Mouse (Mus musculus) liver, adult 2 months (tissue): ENCODE measurements around the gene Ccdc57. TPM values are rescaled to one million over a fixed set of nuclear protein-coding genes. Genes with fewer than 3 reads are reported as not detected.
"Not testable (repeated sequence)": the region's sequence is repeated elsewhere in the genome, so short reads cannot be mapped to it uniquely, and the experiment has no call there.

Source experiments
- DNase-seq: peaks from one replicate; pipeline ENCODE4 v3.0.0-alpha.2; 2011; ENCODE audit warnings: low read depth, low spot score; ENCODE audit errors: extremely low read depth
- H3K27ac ChIP-seq: fragments of 200-500 bp; replicated peaks from 2 replicates; pipeline ENCODE4 v1.5.1; 2012; ENCODE audit warnings: low read depth, mild to moderate bottlenecking, control low read depth, inconsistent platforms, low read length; ENCODE audit not compliant: insufficient read depth
- H3K27me3 ChIP-seq: fragments of 200-500 bp; 2 replicates; pipeline ENCODE4 v1.6.1; 2012; ENCODE audit warnings: mild to moderate bottlenecking, moderate library complexity, low read length, inconsistent platforms; ENCODE audit not compliant: control insufficient read depth, insufficient read depth
- H3K36me3 ChIP-seq: fragments of 200-500 bp; 2 replicates; pipeline ENCODE4 v1.6.1; 2012; ENCODE audit warnings: low read length, inconsistent platforms; ENCODE audit not compliant: control insufficient read depth, insufficient read depth
- H3K4me1 ChIP-seq: fragments of 200-500 bp; 2 replicates; pipeline ENCODE4 v1.6.1; 2011; ENCODE audit warnings: low read length; ENCODE audit not compliant: control insufficient read depth, insufficient read depth
- H3K4me3 ChIP-seq: fragments of 200-500 bp; 2 replicates; pipeline ENCODE4 v1.5.1; 2011; ENCODE audit warnings: low read depth, mild to moderate bottlenecking, control low read depth, low read length, moderate library complexity; ENCODE audit not compliant: insufficient read depth
- H3K79me2 ChIP-seq: fragments of 200-500 bp; 2 replicates; pipeline ENCODE4 v1.6.1; 2012; ENCODE audit warnings: inconsistent platforms, mild to moderate bottlenecking, low read length, moderate library complexity; ENCODE audit not compliant: control insufficient read depth, insufficient read depth
- H3K9ac ChIP-seq: fragments of 200-500 bp; 2 replicates; pipeline ENCODE4 v1.6.1; 2012; ENCODE audit warnings: low read depth, mild to moderate bottlenecking, control low read depth, inconsistent platforms, low read length
- CTCF ChIP-seq: fragments of 200-500 bp; IDR thresholded peaks from 2 replicates; pipeline ENCODE4 v1.5.1; 2011; ENCODE audit warnings: low read depth, low read length, control low read depth
- POLR2A ChIP-seq: fragments of 200-500 bp; IDR thresholded peaks from 2 replicates; pipeline ENCODE4 v1.6.1; 2011; ENCODE audit warnings: low read length, control low read depth; ENCODE audit not compliant: insufficient read depth; ENCODE audit errors: extremely low read depth
- WGBS: fragments of 180-500 bp; shearing (Covaris S2); methylation state at CpG from one replicate; pipeline ENCODE4 v1.1.7; 2018; 5-methylcytosine and 5-hydroxymethylcytosine counted together
- polyA plus RNA-seq: library from polyadenylated mRNA; depleted of rRNA; stranded (reverse); fragments of >200 nt; gene quantifications from 2 replicates; pipeline ENCODE4 v1.2.3, GENCODE M21; 2012
- total RNA-seq: library from RNA; depleted of rRNA; stranded (reverse); fragments of >200 nt; gene quantifications from 2 replicates; pipeline ENCODE4 v1.2.3, GENCODE M21; 2014

The Ccdc57 gene
- total and polyA plus RNA-seq, 2 experiments: 1.1 to 2.3 TPM

GRCm38 (mm10) chr11:120792652-120793051, 140.0 kb downstream of the Ccdc57 start:
- no peak overlapping the region for H3K4me3 ChIP-seq
- no peak for TF ChIP-seq POLR2A
- peaks cover 35% of the 10 kb centered on the region for H3K36me3 ChIP-seq
- no peaks in the 10 kb centered on the region for H3K27me3 ChIP-seq
- H3K79me2 ChIP-seq: peaks cover 15% of the 10 kb centered on the region
- H3K4me1 ChIP-seq: peaks cover 9% of the 10 kb centered on the region
- H3K27ac ChIP-seq: no peak overlapping the region
- H3K9ac ChIP-seq: no peak overlapping the region
- DNase-seq: no peak
- WGBS: 96% methylated on average over 9 of the region's 9 CpGs

GRCm38 (mm10) chr11:120789810-120790209, 142.9 kb downstream of the Ccdc57 start:
- DNase-seq: peak; percentile 69
- Histone ChIP-seq H3K27ac (no peak overlapping the region), H3K9ac (no peak overlapping the region), H3K4me1 (peaks cover 7% of the 10 kb centered on the region), H3K79me2 (peaks cover 4% of the 10 kb centered on the region; the same call in 1 of the 2 replicates), H3K27me3 (no peaks in the 10 kb centered on the region), H3K4me3 (no peak overlapping the region), H3K36me3 (peaks cover 37% of the 10 kb centered on the region)
- TF ChIP-seq CTCF (no peak), POLR2A (no peak)
- 67% methylated on average over 3 of the region's 3 CpGs for WGBS

- Histone ChIP-seq H3K4me3 (no peak overlapping the region), H3K27me3 (no peaks in the 10 kb centered on the region), H3K9ac (no peak overlapping the region), H3K27ac (no peak overlapping the region), H3K79me2 (peaks cover 6% of the 10 kb centered on the region; the same call in 1 of the 2 replicates), H3K36me3 (peaks cover 37% of the 10 kb centered on the region), H3K4me1 (peaks cover 8% of the 10 kb centered on the region)
- 59% methylated on average over 4 of the region's 4 CpGs for WGBS
- TF ChIP-seq POLR2A: no peak
- TF ChIP-seq CTCF: no peak
- DNase-seq: no peak
Measured at GRCm38 (mm10) chr11:120789355-120789754, 143.3 kb downstream of the Ccdc57 start.

- not testable (repeated sequence) for H3K4me1 ChIP-seq, DNase-seq, H3K27me3 ChIP-seq, H3K27ac ChIP-seq, H3K9ac ChIP-seq, H3K4me3 ChIP-seq, H3K79me2 ChIP-seq
- WGBS: 92% methylated on average over 10 of the region's 10 CpGs
- H3K36me3 ChIP-seq: peaks cover 35% of the 10 kb centered on the region
Measured at GRCm38 (mm10) chr11:120788460-120788859, 144.2 kb downstream of the Ccdc57 start.

DNA sequence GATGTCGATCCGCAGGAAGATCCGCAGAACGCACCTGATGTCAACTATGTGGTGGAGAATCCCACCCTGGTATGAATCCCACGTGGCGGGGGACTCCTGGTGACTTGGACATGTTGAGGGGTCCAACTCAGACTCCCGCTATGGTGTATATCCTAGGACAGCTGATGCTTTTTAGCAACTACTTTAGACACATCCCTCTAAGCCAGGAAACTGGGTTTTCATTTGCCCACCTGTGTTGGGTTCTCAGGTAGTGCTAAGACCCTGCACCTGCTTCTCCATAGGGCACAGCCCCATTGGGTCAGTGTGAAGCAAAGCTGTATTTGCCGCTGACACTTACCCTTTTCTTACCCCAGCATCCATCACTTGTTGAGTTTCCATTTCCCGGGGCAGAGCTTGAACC, 147.5 kb downstream of the Ccdc57 start:
- 36% methylated on average over 9 of the region's 9 CpGs for WGBS
- Histone ChIP-seq H3K4me3 (0 out of 2 replicates have a peak overlapping the region, but pooled peaks have one; percentile 65), H3K9ac (peak overlapping the region; percentile 94), H3K27ac (no peak overlapping the region), H3K36me3 (peaks cover 12% of the 10 kb centered on the region; the same call in 1 of the 2 replicates), H3K27me3 (no peaks in the 10 kb centered on the region), H3K79me2 (peaks cover 4% of the 10 kb centered on the region; the same call in 1 of the 2 replicates), H3K4me1 (peaks cover 12% of the 10 kb centered on the region)
- TF ChIP-seq POLR2A: no peak
- TF ChIP-seq CTCF: no peak
- no peak for DNase-seq

DNA sequence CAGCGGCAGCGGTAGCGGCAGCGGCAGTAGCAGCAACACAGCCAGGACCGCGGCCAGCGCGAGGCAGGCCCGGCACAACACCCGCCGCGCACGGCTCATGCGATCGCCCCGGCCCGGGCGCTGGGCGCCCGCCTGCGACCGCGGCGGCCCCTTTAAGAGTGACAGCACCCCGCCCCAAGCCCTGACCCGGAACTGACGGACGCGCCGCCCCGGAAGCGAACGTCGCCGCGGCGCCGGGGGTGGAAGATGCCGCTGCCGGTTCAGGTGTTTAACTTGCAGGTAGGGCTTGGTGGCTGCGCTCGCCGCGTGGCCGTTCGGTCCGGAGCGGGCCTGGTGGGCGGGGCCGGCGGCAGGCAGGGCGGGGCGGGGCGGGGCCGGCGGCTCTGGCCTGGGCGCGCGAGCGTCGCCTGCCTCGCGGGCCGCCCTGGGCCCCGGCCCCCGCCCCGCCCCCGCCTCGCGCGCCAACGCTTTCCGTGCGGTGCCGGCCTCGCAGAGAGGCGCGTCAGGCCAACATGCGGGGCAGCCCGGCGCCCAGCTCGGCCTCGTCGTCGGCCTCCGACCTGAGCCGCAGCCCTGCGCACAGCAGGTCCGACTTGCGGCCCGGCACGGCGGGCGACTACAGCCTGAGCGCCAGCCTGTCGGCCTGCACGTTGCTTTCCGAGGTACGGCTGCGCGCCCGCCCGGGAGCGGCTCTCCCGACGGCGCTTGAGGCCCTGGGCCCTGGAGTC, 148.4 kb downstream of the Ccdc57 start, which contains the start of the genes Rfng and Gps1:
Gene Rfng, minus strand, starts transcription at position 144 of the 728 bp plus-strand sequence.
Gene Gps1, plus strand, starts transcription at position 209 of the 728 bp plus-strand sequence.
- 1% methylated on average over 104 of the region's 107 CpGs for WGBS
- Histone ChIP-seq H3K27ac (peak within 1 kb of the TSS; percentile 68), H3K9ac (peak within 1 kb of the TSS; percentile 94), H3K27me3 (no peaks in the 10 kb centered on the region), H3K4me1 (peaks cover 12% of the 10 kb centered on the region), H3K36me3 (peaks cover 3% of the 10 kb centered on the region; the same call in 1 of the 2 replicates), H3K4me3 (peak within 1 kb of the TSS; percentile 65), H3K79me2 (peaks cover 4% of the 10 kb centered on the region; the same call in 1 of the 2 replicates)
- DNase-seq: peak; percentile 58
- TF ChIP-seq CTCF: no peak
- TF ChIP-seq POLR2A: no peak
